ENCODE assay signal across 19 mouse cellular contexts in the genomic region with DNA sequence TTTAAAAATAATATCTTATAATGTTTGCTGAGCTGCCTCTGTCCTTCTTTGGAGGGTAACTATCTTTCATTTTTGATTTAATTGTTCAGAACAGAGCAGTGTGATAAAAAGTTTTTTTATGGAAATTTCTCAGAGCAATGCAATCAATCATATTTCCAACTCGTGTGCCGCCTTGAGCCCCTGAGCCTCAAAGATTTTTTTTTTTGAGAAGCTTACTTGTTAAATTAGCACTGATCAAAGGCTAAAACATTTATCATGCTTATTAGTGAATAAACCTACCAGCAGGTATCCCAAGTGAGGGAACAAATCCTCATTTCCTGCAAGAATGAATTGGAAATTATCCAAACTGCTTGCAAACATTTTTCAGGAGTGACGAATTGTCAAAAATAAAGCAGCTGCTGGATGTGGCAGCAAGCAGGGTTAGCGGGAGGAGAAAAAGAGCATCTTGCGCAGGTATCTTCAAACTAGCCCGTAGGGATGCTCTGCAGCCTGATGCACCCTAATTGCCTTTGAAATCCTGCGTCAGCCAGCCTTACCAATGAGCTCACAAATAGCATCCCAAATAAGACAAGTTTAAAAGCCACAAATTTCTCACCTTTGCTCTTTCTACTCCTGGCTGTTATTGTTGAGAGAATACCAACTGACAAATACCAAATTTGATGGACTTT.
DNase-seq lines count a peak whose midpoint lies in the region; ATAC-seq and TF ChIP-seq lines count a peak whose summit lies in the region.
"Had no signal": no experiment of that assay in that cellular context is flagged by ENCODE, and none has a peak within 500 bp of the region (broad histone marks: within the 10 kb centered on the region; RNA-seq: fewer than 3 reads in every experiment).

No protein-coding gene starts in this region.

- no peaks in the 10 kb centered on the region for H3K36me3 ChIP-seq in hindbrain, embryonic 10.5 days
- no peaks in the 10 kb centered on the region for H3K36me3 ChIP-seq in hindbrain, embryonic 13.5 days
- H3K36me3 ChIP-seq in midbrain, embryonic 15.5 days (replicated peaks): no peaks in the 10 kb centered on the region
- H3K36me3 ChIP-seq in midbrain, embryonic 11.5 days (ENCODE audit: control insufficient read depth, insufficient read depth, low read length): no peaks in the 10 kb centered on the region
- no peaks in the 10 kb centered on the region for H3K36me3 ChIP-seq in midbrain, postnatal 0 days (ENCODE audit: insufficient read depth, low read length)
- H3K36me3 ChIP-seq in lung, postnatal 0 days (ENCODE audit: insufficient read depth, low read length): no peaks in the 10 kb centered on the region
- H3K36me3 ChIP-seq: embryonic facial prominence, embryonic 12.5 days; forebrain, embryonic 12.5 days; heart, embryonic 10.5 days had no signal

- WGBS in hindbrain, embryonic 10.5 days: 79% methylated on average over 7 of the region's 7 CpGs
- WGBS in hindbrain, embryonic 13.5 days: 67% methylated on average over 7 of the region's 7 CpGs
- 38% methylated on average over 7 of the region's 7 CpGs for WGBS in midbrain, embryonic 15.5 days
- WGBS in midbrain, embryonic 11.5 days: 83% methylated on average over 7 of the region's 7 CpGs
- WGBS in midbrain, postnatal 0 days: 37% methylated on average over 7 of the region's 7 CpGs
- WGBS in lung, postnatal 0 days: 61% methylated on average over 7 of the region's 7 CpGs

- ATAC-seq in hindbrain, embryonic 13.5 days (ENCODE audit: low FRiP score): no peak
- peak; percentile 80 for ATAC-seq in midbrain, embryonic 15.5 days (replicated peaks)
- ATAC-seq in midbrain, embryonic 11.5 days (ENCODE audit: low FRiP score): no peak
- ATAC-seq in midbrain, postnatal 0 days (ENCODE audit: low FRiP score): no peak
- no peak for ATAC-seq in lung, postnatal 0 days
- ATAC-seq: inflammation-experienced regulatory T-cells, adult 6 months; intestine, postnatal 0 days had no signal

- no peaks in the 10 kb centered on the region for H3K9me3 ChIP-seq in hindbrain, embryonic 10.5 days
- no peaks in the 10 kb centered on the region for H3K9me3 ChIP-seq in hindbrain, embryonic 13.5 days
- H3K9me3 ChIP-seq in midbrain, embryonic 15.5 days: no peaks in the 10 kb centered on the region
- H3K9me3 ChIP-seq in midbrain, embryonic 11.5 days (ENCODE audit: control insufficient read depth, low read length): no peaks in the 10 kb centered on the region
- no peaks in the 10 kb centered on the region for H3K9me3 ChIP-seq in midbrain, postnatal 0 days (ENCODE audit: low read length)
- H3K9me3 ChIP-seq in lung, postnatal 0 days (ENCODE audit: low read length): no peaks in the 10 kb centered on the region
- H3K9me3 ChIP-seq: embryonic facial prominence, embryonic 12.5 days; forebrain, embryonic 12.5 days; heart, embryonic 10.5 days had no signal

- DNase-seq in hindbrain, embryonic 10.5 days (ENCODE audit: low spot score): peak; percentile 2
- DNase-seq in midbrain, embryonic 11.5 days (ENCODE audit: low spot score, missing footprints): no peak
- DNase-seq in brain, adult 2 months (ENCODE audit: low read depth, low spot score): peak; percentile 5
- DNase-seq in midbrain, postnatal 0 days (ENCODE audit: low spot score): peak; percentile 5
- no peak for DNase-seq in lung, postnatal 0 days (ENCODE audit: low spot score)
- DNase-seq: adrenal gland, postnatal 14 days; cerebellum, adult 2 months; gastrocnemius, postnatal 36 days; heart, adult 11 months; heart, postnatal 10 days; heart, postnatal 4 days; kidney, adult 8-10 months had no signal

- no peak for TF ChIP-seq EP300 in lung, postnatal 0 days (IDR thresholded peaks at IDR 0.05)

- no peak overlapping the region for H3K4me2 ChIP-seq in hindbrain, embryonic 13.5 days
- H3K4me2 ChIP-seq in midbrain, embryonic 15.5 days: peak overlapping the region; percentile 8; the same call in 1 of the 2 replicates
- H3K4me2 ChIP-seq in midbrain, embryonic 11.5 days: no peak overlapping the region
- H3K4me2 ChIP-seq in midbrain, postnatal 0 days (ENCODE audit: low read depth, low read length, poor library complexity, severe bottlenecking): peak overlapping the region; percentile 31
- no peak overlapping the region for H3K4me2 ChIP-seq in lung, postnatal 0 days (replicated peaks; ENCODE audit: low read depth, low read length)
- H3K4me2 ChIP-seq: embryonic facial prominence, embryonic 12.5 days; forebrain, embryonic 12.5 days had no signal

- no peak for TF ChIP-seq CTCF in midbrain, postnatal 0 days (IDR thresholded peaks at IDR 0.05)
- no peak for TF ChIP-seq CTCF in lung, postnatal 0 days (IDR thresholded peaks at IDR 0.05)

- H3K27me3 ChIP-seq in hindbrain, embryonic 10.5 days (ENCODE audit: insufficient read depth, poor library complexity, severe bottlenecking): no peaks in the 10 kb centered on the region
- no peaks in the 10 kb centered on the region for H3K27me3 ChIP-seq in hindbrain, embryonic 13.5 days
- H3K27me3 ChIP-seq in midbrain, embryonic 15.5 days (replicated peaks): no peaks in the 10 kb centered on the region
- H3K27me3 ChIP-seq in midbrain, embryonic 11.5 days (ENCODE audit: control insufficient read depth, insufficient read depth, low read length): no peaks in the 10 kb centered on the region
- no peaks in the 10 kb centered on the region for H3K27me3 ChIP-seq in midbrain, postnatal 0 days (ENCODE audit: insufficient read depth, low read length)
- no peaks in the 10 kb centered on the region for H3K27me3 ChIP-seq in lung, postnatal 0 days (replicated peaks; ENCODE audit: insufficient read depth, low read length)
- H3K27me3 ChIP-seq: embryonic facial prominence, embryonic 12.5 days; forebrain, embryonic 12.5 days had no signal

- H3K9ac ChIP-seq in hindbrain, embryonic 13.5 days: no peak overlapping the region
- no peak overlapping the region for H3K9ac ChIP-seq in midbrain, embryonic 15.5 days
- no peak overlapping the region for H3K9ac ChIP-seq in midbrain, embryonic 11.5 days (ENCODE audit: low read length)
- no peak overlapping the region for H3K9ac ChIP-seq in midbrain, postnatal 0 days (replicated peaks; ENCODE audit: low read length, poor library complexity, severe bottlenecking)
- H3K9ac ChIP-seq in lung, postnatal 0 days (replicated peaks; ENCODE audit: low read depth): no peak overlapping the region
- H3K9ac ChIP-seq: embryonic facial prominence, embryonic 12.5 days; forebrain, embryonic 12.5 days had no signal

- no peak overlapping the region for H3K27ac ChIP-seq in hindbrain, embryonic 10.5 days
- H3K27ac ChIP-seq in hindbrain, embryonic 13.5 days: no peak overlapping the region
- H3K27ac ChIP-seq in midbrain, embryonic 15.5 days: peak overlapping the region; percentile 63; the same call in 1 of the 2 replicates
- H3K27ac ChIP-seq in midbrain, embryonic 11.5 days (ENCODE audit: low read depth, low read length): no peak overlapping the region
- no peak overlapping the region for H3K27ac ChIP-seq in midbrain, postnatal 0 days (ENCODE audit: low read depth, low read length)
- H3K27ac ChIP-seq in lung, postnatal 0 days (ENCODE audit: low read length): no peak overlapping the region
- H3K27ac ChIP-seq: embryonic facial prominence, embryonic 12.5 days; forebrain, embryonic 12.5 days; heart, embryonic 10.5 days had no signal

- no peaks in the 10 kb centered on the region for H3K4me1 ChIP-seq in hindbrain, embryonic 10.5 days (replicated peaks)
- no peaks in the 10 kb centered on the region for H3K4me1 ChIP-seq in hindbrain, embryonic 13.5 days (replicated peaks)
- peaks cover 6% of the 10 kb centered on the region; the same call in 1 of the 2 replicates for H3K4me1 ChIP-seq in midbrain, embryonic 15.5 days
- H3K4me1 ChIP-seq in midbrain, embryonic 11.5 days (ENCODE audit: control insufficient read depth, insufficient read depth, low read length): no peaks in the 10 kb centered on the region
- no peaks in the 10 kb centered on the region for H3K4me1 ChIP-seq in midbrain, postnatal 0 days (ENCODE audit: insufficient read depth, low read length)
- H3K4me1 ChIP-seq in lung, postnatal 0 days (ENCODE audit: insufficient read depth, low read depth, low read length): no peaks in the 10 kb centered on the region
- H3K4me1 ChIP-seq: embryonic facial prominence, embryonic 12.5 days; forebrain, embryonic 12.5 days; heart, embryonic 10.5 days had no signal

- no peak overlapping the region for H3K4me3 ChIP-seq in hindbrain, embryonic 10.5 days
- no peak overlapping the region for H3K4me3 ChIP-seq in hindbrain, embryonic 13.5 days
- H3K4me3 ChIP-seq in midbrain, embryonic 15.5 days: no peak overlapping the region
- no peak overlapping the region for H3K4me3 ChIP-seq in midbrain, embryonic 11.5 days (ENCODE audit: low read depth, low read length)
- no peak overlapping the region for H3K4me3 ChIP-seq in midbrain, postnatal 0 days (ENCODE audit: low read depth, low read length)
- no peak overlapping the region for H3K4me3 ChIP-seq in lung, postnatal 0 days (ENCODE audit: low read depth, low read length)
- H3K4me3 ChIP-seq: embryonic facial prominence, embryonic 12.5 days; forebrain, embryonic 12.5 days; heart, embryonic 10.5 days had no signal

Comparison
In these comparisons a context has a peak if more than half of its experiments do, and no peak if none do; other contexts are left out.
1. DNase-seq: peak in hindbrain, embryonic 10.5 days (single experiment), brain, adult 2 months (single experiment) and midbrain, postnatal 0 days (single experiment); none in midbrain, embryonic 11.5 days (single experiment) and lung, postnatal 0 days (single experiment).
2. H3K4me2 ChIP-seq: peak in midbrain, embryonic 15.5 days (single experiment) and midbrain, postnatal 0 days (single experiment); none in hindbrain, embryonic 13.5 days (single experiment), midbrain, embryonic 11.5 days (single experiment) and lung, postnatal 0 days (single experiment).